Mouse (Mus musculus) ES-CJ7 (cell line): ENCODE results near the gene Pabpn1l.
A peak's percentile ranks its signal among the peaks of the same experiment; 100 is the strongest.

Source experiments
- DNase-seq: peaks from one replicate; pipeline ENCODE4 v3.0.0; 2011; ENCODE audit warnings: low read depth, low spot score

The Pabpn1l gene

DNA sequence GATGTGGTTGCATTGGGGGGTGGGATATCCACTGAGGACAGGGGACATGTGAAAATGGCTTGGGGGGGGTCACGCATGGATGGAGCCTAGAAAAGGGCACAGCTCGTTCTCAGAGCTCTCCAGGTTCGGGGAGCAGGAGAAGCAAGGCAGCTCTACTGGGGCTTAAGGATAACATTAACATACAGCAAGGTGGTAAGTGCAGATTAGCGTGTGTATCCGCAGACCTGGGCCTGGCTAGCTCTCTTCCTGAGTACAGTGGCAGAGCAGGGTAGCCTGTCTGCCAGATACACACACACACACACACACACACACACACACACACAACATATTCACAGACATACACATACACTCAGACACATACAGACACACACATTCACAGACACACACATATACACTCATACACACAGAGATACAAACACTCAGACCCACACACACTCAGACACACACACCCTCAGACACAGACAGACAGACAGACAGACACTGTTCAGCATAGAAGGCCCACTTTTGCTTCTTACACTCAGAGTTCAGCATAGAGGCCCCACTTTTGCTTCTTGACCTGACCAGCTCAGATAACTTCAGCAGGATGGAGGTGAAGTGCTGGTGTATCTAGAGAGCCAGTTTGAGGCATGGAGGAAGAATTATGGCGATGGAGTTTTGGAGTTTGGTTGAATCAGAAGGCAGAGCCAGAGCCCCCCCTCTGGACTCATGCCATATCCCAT lies 3.7 kb downstream of the Pabpn1l start:
- no peak for DNase-seq

DNA sequence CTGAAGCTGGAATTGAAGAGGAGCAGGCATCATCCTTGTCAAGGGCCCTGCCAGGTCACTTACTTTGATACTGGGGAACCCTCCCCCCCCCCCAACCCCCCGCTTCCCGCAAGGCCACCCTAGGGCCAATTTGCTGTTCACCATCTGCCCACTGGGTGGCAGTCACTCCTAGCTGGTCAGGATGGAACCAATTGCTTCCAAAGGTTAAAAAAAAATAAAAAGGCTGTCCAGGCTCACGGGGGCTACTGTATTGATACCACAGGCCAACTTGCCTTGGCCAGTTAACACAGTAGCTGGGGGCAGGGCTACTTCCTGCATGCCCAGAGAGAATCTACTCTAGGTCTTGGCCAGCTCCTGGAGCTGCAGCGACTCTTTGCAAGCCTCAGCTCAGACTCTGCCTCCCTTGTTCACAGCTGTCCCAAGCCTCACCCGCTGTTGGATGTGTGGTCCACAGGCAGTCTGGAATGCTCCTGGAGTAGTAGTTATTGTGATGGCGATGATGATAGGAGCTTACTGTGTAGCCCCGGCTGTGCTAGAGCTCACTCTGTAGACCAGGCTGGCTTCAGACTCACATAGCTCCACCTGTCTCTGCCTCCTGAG lies 4.5 kb downstream of the Pabpn1l start:
- peak; percentile 52 for DNase-seq

DNA sequence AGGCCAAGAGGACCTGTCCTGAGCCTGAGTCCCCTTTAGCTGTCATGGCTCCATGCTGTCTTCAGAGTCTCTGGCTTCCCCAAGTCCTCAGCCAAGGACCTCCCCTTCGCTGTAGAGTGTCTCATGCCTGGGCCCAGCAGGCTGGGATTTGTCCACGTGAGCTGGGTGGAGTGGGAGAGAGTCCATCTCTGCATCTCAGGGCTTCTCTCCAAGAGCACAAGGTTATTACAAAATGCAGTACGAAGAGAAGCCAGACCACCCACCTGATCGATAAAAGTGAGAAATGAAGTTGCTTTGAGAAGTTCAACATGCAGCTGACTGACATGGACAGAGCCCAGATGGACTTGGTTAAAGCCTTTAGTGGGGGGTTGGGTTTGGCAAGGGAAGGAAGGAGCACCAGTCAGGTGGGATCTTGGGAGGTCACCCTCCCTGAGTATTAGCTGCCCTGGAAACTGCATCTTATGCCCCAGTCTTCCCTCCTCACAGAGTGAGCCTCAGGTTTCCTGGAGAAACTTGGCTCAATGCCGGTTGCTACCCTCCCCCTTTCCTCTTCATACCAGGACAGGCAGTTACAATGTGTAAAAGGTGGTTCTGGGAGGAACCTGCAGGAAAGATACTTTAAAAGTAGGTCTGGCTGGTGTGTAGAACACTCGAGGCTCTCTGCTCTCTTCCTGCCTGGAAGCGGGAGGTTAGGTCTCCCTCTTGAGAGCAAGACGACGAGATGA lies 6.2 kb downstream of the Pabpn1l start:
- DNase-seq = no peak

DNA sequence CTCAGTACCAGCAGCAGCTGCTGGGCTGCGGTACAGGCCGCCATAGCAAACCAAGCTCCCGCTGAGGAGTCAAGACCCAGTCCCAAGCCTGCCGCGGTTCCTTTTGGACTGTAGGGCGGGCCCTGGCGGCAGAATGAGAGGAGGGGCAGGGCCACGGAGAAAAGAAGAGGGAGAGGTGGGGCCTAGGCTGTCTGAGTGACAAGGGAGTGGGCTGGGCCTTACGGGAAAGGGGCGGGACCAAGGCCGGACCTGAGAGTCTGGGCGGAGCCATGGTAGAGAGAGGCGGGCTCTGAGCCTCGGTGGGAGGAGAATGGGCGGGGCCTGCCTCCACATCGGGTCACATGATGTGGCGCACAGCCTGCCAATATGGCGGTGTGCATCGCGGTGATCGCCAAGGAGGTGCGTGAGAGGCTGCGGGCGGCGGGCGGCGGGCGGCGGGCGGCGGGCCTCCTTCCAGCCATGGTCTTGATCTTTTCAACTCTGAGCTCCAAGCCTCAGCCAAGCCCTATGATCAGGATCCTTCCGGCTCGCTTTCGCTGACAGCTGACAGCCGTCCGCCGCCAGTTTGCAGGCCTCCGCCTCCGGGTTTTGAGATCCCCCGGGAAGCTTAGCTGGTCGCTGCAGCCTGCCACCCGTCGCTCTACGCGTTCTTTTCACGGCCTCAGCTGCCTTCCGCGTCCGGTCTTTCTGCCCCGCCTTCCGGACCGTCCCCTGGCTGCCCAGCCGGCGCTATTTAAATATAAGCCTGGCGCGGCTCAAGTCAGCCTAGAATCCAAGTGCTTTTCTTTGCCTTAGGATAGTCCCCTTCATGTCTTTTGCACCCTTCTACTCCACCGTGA lies 11.0 kb downstream of the Pabpn1l start, which contains the start of the genes Galns and Trappc2l:
Galns (minus strand) TSS at position 169 of the 839 bp plus-strand sequence.
Trappc2l (plus strand) TSS at position 346 of the 839 bp plus-strand sequence.
- peak; percentile 99 for DNase-seq

DNA sequence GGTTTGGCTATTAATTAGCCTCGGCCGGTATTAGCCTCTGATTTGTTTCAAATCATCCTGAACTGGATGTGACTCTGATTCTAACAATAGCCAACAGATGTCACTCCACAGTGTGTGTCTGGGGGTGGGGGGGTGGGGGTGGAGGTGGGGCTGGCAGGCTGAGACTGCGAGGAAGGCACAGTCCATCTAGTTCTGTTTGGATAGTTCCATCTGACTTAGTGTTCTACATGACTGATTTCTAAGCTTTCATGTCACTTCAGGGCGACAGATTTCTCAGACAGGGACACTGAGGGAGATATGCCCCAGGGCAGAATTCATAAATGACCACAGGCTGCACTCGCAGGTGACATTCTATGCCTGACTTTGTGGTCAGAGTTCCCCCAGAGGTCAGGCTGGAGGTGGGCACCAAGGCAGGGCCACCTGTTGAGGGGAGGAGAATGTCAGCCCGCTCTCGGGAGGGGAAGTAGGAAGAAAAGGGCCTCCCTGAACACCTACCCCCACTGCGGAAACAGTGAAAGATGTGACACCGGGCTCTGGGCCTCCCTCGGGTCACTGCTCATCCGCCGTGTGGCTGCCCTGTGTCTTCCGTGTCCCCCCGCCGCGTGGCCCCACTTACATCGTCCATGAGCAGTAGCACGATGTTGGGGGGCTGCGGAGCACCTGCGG lies 11.8 kb downstream of the Pabpn1l start:
- peak; percentile 29 for DNase-seq

DNA sequence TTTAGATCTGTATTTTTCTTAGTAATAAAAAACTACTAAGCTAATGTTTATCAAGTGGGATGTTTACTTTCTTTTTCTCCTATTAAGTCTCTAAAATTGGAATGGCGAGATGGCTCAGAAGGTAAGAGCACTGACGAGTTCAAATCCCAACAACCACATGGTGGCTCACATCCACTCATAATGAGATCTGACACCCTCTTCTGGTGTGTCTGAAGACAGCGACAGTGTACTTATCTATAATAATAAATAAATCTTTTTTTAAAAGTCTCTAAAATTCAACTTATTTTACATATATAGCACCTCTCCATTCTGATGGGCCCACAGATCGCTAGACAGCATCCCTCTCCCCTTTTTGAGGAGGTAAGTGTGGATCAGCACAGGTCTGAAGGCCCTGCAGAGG lies 12.3 kb downstream of the Pabpn1l start:
- no peak for DNase-seq

DNA sequence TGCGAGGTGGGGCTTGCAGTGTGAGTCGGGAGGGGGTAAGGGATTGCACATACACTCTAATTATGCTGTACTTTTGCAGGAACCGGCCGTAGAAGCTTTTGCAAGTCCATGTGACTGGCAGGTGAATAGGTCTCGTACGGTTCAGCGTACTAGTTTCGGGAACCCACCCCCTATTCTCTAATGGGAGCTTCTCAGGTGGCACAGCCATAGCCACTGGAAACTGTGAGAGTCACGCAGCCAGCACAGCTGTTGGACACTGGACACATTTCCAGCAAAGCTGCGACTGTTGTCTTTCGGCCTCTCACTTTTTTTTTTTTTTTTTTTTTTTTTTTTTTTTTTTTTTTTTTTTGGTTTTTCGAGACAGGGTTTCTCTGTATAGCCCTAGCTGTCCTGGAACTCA lies 15.7 kb downstream of the Pabpn1l start:
- DNase-seq = no peak

DNA sequence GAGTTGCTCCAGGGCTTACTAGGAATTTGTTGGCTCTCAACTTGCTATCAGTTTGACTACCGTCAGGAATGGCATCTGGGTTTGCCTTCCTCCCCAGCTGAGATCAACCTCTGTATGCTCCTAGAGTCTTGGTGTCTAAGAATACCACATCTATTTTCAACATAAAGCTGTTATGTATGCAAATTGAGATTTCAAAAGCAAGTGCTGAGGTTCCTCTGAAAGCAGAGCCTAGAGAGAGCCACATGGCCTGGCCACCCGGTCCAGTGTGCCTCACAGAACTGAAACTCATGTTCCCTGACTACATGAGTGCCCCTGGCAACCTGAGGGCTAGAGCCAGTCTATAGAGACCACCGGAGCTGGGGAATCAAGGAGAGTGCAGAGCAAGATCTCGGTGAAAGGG lies 17.2 kb downstream of the Pabpn1l start:
- DNase-seq = no peak

DNA sequence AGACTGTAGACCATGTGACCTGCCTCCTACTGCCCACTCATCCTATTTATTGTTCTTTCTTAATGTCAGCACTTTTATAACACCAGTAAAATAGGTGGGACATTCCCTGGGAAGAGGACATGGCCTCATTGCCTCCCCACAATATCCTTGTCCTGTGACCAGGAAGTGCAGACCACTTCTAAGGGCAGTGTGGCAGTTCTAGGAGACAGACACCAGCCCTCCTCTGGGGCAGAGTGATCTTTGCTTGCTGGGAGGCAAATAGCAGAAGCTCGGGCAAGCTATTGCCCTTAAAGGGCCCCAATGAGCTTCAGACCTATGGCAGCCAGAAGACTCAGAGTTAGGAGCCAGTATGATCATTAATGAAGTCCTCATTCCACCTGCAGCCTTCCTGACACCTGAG lies 17.9 kb downstream of the Pabpn1l start:
- no peak for DNase-seq

DNA sequence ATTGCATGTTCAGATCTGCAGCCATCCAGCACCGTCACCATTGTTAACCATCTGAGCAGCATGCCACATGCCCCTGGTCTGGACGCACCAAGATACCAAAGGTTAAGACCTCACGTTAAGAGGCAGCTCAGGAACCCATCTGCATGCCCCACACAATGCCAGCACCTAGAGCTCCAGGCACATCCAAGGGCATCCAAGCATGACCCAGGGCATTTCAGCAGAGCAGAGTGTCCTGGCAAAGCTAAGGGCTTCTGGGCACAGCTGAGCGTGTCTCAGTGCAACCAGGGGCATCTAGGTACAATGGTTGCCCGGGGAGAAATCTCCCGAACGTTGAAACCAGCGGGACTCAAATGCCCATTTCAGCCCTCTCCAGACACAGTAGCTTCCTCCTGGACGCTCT lies 21.9 kb downstream of the Pabpn1l start:
- no peak for DNase-seq

DNA sequence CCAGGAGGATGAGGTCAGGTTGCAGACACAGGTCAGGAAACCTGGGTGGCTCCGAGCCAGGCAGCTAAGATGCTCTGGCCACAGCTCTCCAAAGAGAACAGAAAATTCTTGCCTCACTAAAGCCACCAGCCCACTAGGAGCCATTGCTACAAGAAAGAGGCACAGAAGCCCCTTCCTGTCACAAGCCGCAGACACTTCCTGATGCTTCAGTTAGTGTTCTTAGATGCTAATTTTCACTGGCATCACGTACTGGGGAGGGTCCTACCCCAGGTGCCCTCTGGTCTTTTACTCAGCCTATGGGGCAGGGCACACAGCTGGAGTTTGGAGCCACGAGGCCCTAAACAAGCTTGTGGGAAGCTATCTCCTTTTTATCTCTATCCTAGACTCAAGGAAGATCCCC lies 26.5 kb downstream of the Pabpn1l start:
- no peak for DNase-seq

DNA sequence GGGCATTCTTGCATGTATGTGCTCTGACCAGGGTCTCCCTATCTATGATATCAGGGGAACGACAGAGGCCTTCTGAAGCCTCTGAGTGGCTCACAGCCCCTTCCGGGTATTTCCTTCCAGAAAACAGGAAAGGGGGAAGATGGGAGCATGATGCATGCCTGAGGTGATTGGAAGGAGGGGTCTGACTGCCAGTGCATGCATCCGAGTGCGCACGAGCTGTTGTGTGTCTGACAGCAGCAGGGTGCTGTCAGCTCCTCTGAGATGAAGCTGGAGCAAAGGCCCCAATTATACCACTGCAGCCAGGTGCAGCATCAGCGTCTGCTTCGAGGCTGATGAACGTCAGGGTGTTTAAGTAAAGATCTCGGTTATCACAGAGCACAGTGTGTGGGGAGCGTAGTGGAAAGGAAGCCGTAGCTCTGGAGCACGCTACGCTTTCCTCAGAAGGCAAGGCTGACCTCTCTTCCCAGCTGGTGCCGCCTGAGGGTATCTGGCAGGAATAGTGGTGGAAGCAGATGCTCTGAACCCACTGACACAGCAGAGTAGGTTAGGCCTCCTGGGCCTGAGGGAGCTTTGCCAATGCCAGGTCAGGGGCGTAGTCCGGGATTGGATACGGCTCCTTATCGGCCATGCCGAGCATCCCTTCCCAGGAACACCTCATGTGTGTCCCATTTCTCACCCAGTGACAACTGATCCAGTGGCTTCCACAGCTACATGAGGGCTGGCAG lies 28.6 kb downstream of the Pabpn1l start:
- DNase-seq = no peak

DNA sequence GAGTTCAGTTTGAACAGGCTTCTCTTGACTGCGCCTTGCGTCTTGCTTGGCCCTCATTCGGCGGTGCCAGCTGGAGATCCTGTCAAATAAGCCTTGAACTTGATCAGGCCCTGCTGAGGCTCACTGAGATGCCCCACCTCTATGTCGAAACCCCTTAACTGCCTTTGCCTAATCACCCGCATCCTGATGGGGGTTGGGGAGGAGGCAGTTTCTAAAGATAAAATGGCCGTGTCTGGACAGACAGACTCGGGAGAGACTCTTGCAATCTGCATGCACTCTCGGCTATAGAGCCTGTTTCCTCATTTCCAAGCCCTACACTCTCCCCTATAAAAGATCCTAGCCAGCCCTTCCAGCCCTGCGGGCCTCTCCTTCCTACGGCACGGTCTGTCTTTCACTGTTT lies 29.3 kb downstream of the Pabpn1l start:
- DNase-seq = no peak

DNA sequence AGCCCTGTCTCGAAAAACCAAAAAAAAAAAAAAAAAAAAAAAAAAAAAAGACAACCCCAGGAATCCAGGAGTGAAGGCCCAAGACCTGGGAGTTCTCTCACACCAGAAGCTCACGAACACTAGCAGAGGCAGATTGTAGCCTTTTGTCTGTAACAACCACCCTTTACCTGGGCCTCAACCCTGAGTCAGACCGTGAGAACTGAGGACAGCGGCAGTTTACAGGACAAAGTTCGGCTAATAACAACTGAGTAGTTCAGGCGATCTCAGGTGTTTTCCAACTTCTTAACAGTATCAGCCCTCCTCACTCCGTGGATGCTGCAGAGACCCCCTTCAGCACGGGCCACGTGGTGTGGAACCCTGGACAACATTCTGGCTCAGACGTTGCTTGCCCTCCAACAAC lies 35.8 kb downstream of the Pabpn1l start:
- DNase-seq = no peak

DNA sequence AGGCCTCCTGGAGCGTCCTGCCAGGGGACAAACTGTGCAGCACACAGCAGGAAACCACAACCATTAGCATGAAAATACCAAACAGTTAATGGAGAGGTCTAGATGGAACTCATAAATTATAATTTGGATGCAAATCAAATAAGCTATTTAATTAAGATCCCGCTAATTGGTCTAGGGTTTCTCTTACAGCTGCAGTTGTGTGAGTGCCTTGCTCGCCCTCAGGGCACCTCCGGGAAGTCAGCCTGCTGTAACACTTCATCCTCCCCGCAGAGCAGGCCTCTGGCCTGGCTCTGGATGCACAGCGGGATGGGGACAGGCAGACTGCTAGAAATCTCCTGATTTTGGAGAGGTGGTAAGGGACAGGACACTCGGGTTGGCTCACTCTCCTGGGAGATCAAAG lies 36.4 kb downstream of the Pabpn1l start:
- DNase-seq = no peak

DNA sequence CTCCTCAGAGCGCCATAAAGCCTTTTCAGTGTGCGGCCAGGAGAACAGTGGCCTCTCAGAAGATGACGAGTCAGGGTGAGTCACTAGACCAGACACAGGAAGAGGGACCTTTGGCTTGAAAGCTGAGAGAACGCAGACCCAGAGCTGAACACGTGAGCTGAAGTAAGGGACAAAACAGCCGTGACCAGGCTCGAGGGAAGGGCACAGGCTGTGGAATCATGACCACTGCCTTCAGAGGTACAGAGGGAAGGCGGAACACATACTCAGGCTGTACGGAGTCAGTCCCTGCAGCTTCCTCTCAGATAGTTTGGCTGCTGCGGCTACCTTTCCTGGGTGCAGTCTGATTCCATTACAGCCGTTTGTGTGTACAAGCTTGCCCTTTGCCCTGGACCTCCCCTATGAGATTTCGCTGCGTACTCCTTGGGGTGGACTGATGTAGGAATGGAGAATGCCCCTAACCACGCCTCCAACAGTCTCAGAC lies 37.1 kb downstream of the Pabpn1l start:
- DNase-seq = no peak

DNA sequence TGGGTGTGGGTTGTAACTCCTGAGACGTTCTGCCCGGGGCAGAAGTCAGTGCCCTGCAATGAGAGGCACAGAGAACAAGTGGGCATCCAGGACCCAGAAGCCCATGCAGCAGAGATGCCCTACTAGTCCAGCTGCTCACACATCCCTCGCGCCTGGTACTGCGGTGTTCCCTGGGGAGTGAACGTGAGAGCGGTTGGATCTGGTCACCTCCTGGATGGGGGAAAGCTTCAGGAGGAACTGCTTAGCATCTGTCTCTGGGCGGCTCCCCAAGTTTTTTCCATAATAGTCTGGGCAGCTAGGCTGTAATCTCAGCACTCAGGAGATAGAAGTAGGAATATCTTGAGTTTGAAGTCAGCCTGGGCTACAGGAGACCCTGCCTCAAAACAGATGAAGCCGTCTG lies 37.6 kb downstream of the Pabpn1l start:
- no peak for DNase-seq

DNA sequence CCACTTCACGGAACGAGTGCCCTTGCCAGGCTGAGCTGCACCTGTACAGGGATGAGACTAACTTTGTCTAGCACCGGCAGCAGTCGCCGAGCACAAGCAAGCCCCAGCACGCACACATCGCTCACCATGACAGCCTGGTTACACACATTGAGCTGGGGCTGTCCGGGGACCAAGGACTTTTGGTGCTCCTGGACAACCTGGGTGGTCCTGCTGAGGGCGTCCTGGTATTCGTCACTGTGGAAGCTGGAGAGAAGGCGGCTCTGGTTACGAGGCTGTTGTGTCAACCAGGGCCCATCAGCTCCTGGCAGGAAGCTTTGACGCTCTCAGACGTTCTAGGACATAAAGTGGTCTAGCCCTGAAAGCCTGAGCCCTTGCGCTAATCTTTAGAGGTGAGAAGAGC lies 41.6 kb downstream of the Pabpn1l start:
- peak; percentile 33 for DNase-seq

DNA sequence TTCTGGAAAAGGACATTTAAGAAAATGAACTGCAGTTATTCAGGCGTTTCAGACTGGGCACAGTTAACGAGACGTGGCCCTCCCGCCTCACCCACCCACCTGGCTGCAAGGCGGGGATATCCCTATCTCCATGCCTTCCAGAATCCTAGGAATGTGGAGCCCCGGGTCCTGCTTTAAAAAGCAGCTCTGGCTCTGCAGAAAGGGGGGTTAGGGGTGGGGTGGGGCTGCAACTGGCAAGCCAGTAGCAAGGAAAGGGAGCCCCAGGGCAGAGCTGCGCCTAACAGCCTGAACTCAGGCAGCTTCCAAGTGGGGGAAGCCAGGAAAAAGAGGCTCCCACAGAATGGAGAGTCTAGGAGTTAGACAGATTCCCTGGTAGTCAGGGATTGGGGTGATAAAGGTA lies 43.3 kb downstream of the Pabpn1l start:
- DNase-seq = peak; percentile 63

DNA sequence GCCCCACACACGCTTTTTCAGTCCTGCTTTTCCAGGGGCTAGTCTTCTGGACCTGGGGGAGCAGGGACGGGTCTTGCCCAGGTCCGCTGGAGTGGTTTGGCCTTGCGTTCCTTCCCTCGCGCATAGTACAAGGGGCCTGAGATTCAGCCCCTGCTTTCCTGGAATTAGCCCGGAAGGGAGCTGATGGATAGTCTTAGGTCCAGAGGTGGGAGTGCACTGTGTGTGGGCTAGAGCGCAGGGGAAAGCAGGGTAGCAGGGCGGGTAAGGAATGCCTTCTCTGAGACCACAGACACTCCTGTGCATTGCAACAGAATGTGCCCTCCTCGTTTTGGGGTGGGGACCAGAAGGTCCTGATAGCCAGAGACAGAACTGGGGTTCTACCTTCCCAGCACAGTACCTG lies 45.4 kb downstream of the Pabpn1l start:
- DNase-seq = peak; percentile 56

DNA sequence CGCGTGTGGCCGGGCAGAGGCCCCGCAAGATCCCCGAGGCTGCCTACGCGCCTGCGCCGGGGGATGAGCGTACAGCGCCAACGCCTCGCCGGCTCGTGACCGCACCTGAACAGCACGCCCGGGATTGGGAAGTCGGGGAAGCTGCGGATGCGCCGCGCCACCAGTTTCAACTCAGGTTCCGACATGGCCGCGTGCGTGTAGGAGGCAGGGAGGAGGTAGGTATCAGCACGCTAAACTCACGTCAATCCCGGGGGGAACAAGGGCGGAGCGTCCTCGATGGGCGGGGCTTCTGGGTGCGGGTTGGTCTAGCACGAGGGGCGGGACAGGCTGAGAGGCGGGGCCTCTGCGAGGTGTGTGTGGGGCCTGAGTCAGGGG lies 45.9 kb downstream of the Pabpn1l start, which contains the start of gene Aprt:
Aprt (minus strand) TSS at position 262 of the 375 bp plus-strand sequence.
- DNase-seq = peak; percentile 97
